Mouse (Mus musculus): ENCODE results near the gene Eid2b. TPM values are rescaled to one million over a fixed set of nuclear protein-coding genes. Genes with fewer than 3 reads are reported as not detected.
A peak's percentile ranks its signal among the peaks of the same experiment; 100 is the strongest.

The Eid2b gene
- polyA plus RNA-seq, 1 experiment from 2014 or later = 13.4 TPM

DNA sequence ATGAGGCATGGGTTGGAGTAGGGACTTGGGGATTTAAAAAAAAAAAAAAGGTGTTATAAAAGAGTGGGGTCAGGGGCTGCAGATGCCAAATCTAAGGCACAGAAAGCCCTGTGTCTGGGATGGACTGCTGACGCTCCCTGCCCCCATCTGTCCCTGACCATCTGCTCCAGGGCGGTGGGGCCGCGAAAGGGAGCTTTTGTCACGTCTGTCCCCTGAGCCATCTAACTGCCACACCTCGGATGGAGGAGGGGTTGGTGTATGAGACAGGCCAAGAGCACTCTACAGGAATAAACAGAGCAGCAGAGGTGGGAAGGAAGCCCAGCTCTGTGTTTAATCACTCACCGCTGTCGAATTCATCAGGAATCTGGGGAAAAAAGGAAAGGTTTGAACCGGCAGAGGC is 32.2 kb downstream of the Eid2b start:
- ATAC-seq (ENCODE audit: low read depth) = no peak
- no peak for DNase-seq (ENCODE audit: low spot score)
- Histone ChIP-seq H3K9me3 (ENCODE audit: control insufficient read depth, low read length) (no peaks in the 10 kb centered on the region), H3K4me3 (ENCODE audit: low read depth, low read length) (no peak overlapping the region), H3K27ac (replicated peaks; ENCODE audit: low read depth, low read length) (no peak overlapping the region), H3K4me2 (ENCODE audit: low read depth, low read length) (no peak overlapping the region), H3K9ac (ENCODE audit: low read depth, low read length) (no peak overlapping the region), H3K27me3 (replicated peaks; ENCODE audit: control insufficient read depth, insufficient read depth, low read length) (no peaks in the 10 kb centered on the region), H3K36me3 (ENCODE audit: control insufficient read depth, insufficient read depth, low read length) (peaks cover 64% of the 10 kb centered on the region), H3K4me1 (ENCODE audit: control insufficient read depth, insufficient read depth, low read length) (peaks cover 7% of the 10 kb centered on the region; the same call in 1 of the 2 replicates)
- 67% methylated on average over 9 of the region's 9 CpGs for WGBS

- ATAC-seq (ENCODE audit: low read depth) (peak; percentile 56), DNase-seq (ENCODE audit: low spot score) (peak; percentile 21)
- peaks cover 64% of the 10 kb centered on the region for H3K36me3 ChIP-seq (ENCODE audit: control insufficient read depth, insufficient read depth, low read length)
These were observed 33.8 kb downstream of the Eid2b start for GRCm38 (mm10) chr7:28311151-28311925.

DNA sequence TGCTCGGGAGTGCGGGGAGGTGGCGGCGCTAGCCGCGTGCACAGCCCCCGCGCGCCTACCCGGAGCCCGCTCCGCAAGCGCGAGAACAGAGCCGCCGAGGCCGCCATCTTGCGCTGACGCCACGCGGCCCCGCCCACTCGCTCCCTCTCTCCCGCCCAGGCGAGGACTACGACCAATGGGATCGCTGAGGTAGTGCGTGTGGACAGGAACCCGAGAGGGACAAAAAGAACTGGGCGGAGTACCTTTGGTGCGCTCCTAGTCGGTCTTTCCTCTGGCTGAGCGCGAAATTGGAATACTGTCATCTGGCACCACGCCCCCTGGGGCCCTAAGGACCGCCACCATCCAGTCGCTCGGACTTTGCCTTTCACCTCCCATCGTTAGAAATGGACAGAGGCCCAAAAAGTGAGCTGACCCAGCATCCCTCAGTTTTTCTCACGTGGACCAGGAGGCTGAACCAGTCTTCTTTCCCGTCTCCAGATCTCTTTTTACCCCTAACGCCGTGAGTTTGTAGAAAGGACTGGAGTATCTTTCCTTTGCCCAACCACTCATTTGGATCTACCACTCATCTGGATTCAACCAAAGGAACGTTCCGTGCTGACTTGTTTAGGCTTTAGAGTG is 34.5 kb downstream of the Eid2b start, which contains the start of gene Timm50:
Gene Timm50 (minus strand): TSS at position 147 of the 618 bp plus-strand sequence.
- peak within 1 kb of the TSS; percentile 93 for H3K9ac ChIP-seq (ENCODE audit: low read depth, low read length)
- no peaks in the 10 kb centered on the region for H3K27me3 ChIP-seq (replicated peaks; ENCODE audit: control insufficient read depth, insufficient read depth, low read length)
- DNase-seq (ENCODE audit: low spot score) = peak; percentile 98
- H3K9me3 ChIP-seq (ENCODE audit: control insufficient read depth, low read length) = no peaks in the 10 kb centered on the region
- 2% methylated on average over 31 of the region's 45 CpGs for WGBS
- peak within 1 kb of the TSS; percentile 92 for H3K4me3 ChIP-seq (ENCODE audit: low read depth, low read length)
- peak; percentile 99 for ATAC-seq (ENCODE audit: low read depth)
- peaks cover 7% of the 10 kb centered on the region; the same call in 1 of the 2 replicates for H3K4me1 ChIP-seq (ENCODE audit: control insufficient read depth, insufficient read depth, low read length)
- H3K27ac ChIP-seq (replicated peaks; ENCODE audit: low read depth, low read length) = peak within 1 kb of the TSS; percentile 63; the same call in 1 of the 2 replicates
- peaks cover 64% of the 10 kb centered on the region for H3K36me3 ChIP-seq (ENCODE audit: control insufficient read depth, insufficient read depth, low read length)
- peak within 1 kb of the TSS; percentile 87 for H3K4me2 ChIP-seq (ENCODE audit: low read depth, low read length)

More at GRCm38 (mm10) chr7:28311151-28311925, 33.8 kb downstream of the Eid2b start:
- H3K9me3 ChIP-seq (ENCODE audit: control insufficient read depth, low read length) = no peaks in the 10 kb centered on the region
- peak overlapping the region; percentile 87 for H3K4me2 ChIP-seq (ENCODE audit: low read depth, low read length)
- WGBS = 8% methylated on average over 30 of the region's 35 CpGs
- peak overlapping the region; percentile 92 for H3K4me3 ChIP-seq (ENCODE audit: low read depth, low read length)
- H3K9ac ChIP-seq (ENCODE audit: low read depth, low read length) = peak overlapping the region; percentile 93
- H3K27ac ChIP-seq (replicated peaks; ENCODE audit: low read depth, low read length) = peak overlapping the region; percentile 63; the same call in 1 of the 2 replicates
- H3K4me1 ChIP-seq (ENCODE audit: control insufficient read depth, insufficient read depth, low read length) = peaks cover 7% of the 10 kb centered on the region; the same call in 1 of the 2 replicates
- no peaks in the 10 kb centered on the region for H3K27me3 ChIP-seq (replicated peaks; ENCODE audit: control insufficient read depth, insufficient read depth, low read length)

- Histone ChIP-seq H3K4me2 (ENCODE audit: low read depth, low read length) (no peak overlapping the region), H3K4me1 (ENCODE audit: control insufficient read depth, insufficient read depth, low read length) (no peaks in the 10 kb centered on the region), H3K9me3 (ENCODE audit: control insufficient read depth, low read length) (no peaks in the 10 kb centered on the region), H3K9ac (ENCODE audit: low read depth, low read length) (no peak overlapping the region), H3K4me3 (ENCODE audit: low read depth, low read length) (no peak overlapping the region), H3K27me3 (replicated peaks; ENCODE audit: control insufficient read depth, insufficient read depth, low read length) (no peaks in the 10 kb centered on the region), H3K27ac (replicated peaks; ENCODE audit: low read depth, low read length) (no peak overlapping the region), H3K36me3 (ENCODE audit: control insufficient read depth, insufficient read depth, low read length) (peaks cover 93% of the 10 kb centered on the region)
- 95% methylated on average over 3 of the region's 3 CpGs for WGBS
- ATAC-seq (ENCODE audit: low read depth) = no peak
- DNase-seq (ENCODE audit: low spot score) = no peak
These were observed 40.5 kb downstream of the Eid2b start for GRCm38 (mm10) chr7:28318036-28318435.

- Histone ChIP-seq H3K27ac (replicated peaks; ENCODE audit: low read depth, low read length) (no peak overlapping the region), H3K9me3 (ENCODE audit: control insufficient read depth, low read length) (no peaks in the 10 kb centered on the region), H3K4me1 (ENCODE audit: control insufficient read depth, insufficient read depth, low read length) (no peaks in the 10 kb centered on the region), H3K4me2 (ENCODE audit: low read depth, low read length) (no peak overlapping the region), H3K9ac (ENCODE audit: low read depth, low read length) (no peak overlapping the region), H3K27me3 (replicated peaks; ENCODE audit: control insufficient read depth, insufficient read depth, low read length) (no peaks in the 10 kb centered on the region), H3K36me3 (ENCODE audit: control insufficient read depth, insufficient read depth, low read length) (peaks cover 99% of the 10 kb centered on the region), H3K4me3 (ENCODE audit: low read depth, low read length) (no peak overlapping the region)
- no peak for ATAC-seq (ENCODE audit: low read depth)
- DNase-seq (ENCODE audit: low spot score) = no peak
- 94% methylated on average over 17 of the region's 17 CpGs for WGBS
These were observed 41.2 kb downstream of the Eid2b start for GRCm38 (mm10) chr7:28318714-28319113.

DNA sequence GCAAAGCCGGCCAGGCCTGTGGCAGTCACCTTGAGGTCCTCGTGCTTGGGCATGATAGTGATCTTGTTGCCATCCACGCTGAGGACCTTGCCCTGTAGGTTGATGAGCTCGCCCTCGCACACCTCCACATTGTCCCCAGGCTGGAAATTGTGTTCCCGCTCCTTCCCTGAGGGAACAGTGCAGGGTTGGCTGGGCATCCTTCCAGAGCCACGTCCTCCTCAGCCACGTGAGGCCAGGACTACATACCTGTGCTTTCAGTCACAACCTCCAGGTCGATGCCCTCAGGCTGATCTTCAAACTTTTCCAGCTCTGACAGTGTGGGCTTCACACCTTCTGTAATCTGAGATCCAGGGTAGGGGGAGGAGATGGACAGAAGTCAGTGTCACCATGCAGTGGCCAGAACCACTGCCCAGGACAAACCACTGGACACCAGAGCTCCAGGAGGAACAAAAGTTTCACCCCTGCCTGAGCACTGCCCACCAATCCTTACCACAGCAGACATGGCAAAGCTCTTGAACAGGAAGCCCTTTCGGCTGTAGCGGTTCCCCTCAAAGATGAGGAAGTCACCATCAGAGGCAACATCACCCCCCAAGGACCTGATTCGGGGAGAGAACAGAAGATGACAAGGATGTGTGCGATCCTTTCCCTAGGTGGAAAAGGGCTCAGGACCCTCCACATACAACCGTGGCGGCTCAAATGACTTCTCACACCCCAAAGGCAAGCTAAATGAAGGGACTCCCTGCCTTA is 44.6 kb downstream of the Eid2b start:
- no peaks in the 10 kb centered on the region for H3K27me3 ChIP-seq (replicated peaks; ENCODE audit: control insufficient read depth, insufficient read depth, low read length)
- H3K4me2 ChIP-seq (ENCODE audit: low read depth, low read length) = no peak overlapping the region
- ATAC-seq (ENCODE audit: low read depth) (no peak), DNase-seq (ENCODE audit: low spot score) (no peak)
- H3K36me3 ChIP-seq (ENCODE audit: control insufficient read depth, insufficient read depth, low read length) = peaks cover 100% of the 10 kb centered on the region
- no peak overlapping the region for H3K9ac ChIP-seq (ENCODE audit: low read depth, low read length)
- no peak overlapping the region for H3K27ac ChIP-seq (replicated peaks; ENCODE audit: low read depth, low read length)
- H3K4me1 ChIP-seq (ENCODE audit: control insufficient read depth, insufficient read depth, low read length) = no peaks in the 10 kb centered on the region
- WGBS = 93% methylated on average over 15 of the region's 15 CpGs
- no peaks in the 10 kb centered on the region for H3K9me3 ChIP-seq (ENCODE audit: control insufficient read depth, low read length)
- H3K4me3 ChIP-seq (ENCODE audit: low read depth, low read length) = no peak overlapping the region

- Histone ChIP-seq H3K9me3 (ENCODE audit: control insufficient read depth, low read length) (no peaks in the 10 kb centered on the region), H3K27me3 (replicated peaks; ENCODE audit: control insufficient read depth, insufficient read depth, low read length) (no peaks in the 10 kb centered on the region), H3K4me2 (ENCODE audit: low read depth, low read length) (no peak overlapping the region), H3K4me3 (ENCODE audit: low read depth, low read length) (no peak overlapping the region), H3K4me1 (ENCODE audit: control insufficient read depth, insufficient read depth, low read length) (no peaks in the 10 kb centered on the region), H3K9ac (ENCODE audit: low read depth, low read length) (no peak overlapping the region), H3K36me3 (ENCODE audit: control insufficient read depth, insufficient read depth, low read length) (peaks cover 95% of the 10 kb centered on the region), H3K27ac (replicated peaks; ENCODE audit: low read depth, low read length) (no peak overlapping the region)
- no peak for DNase-seq (ENCODE audit: low spot score)
- 96% methylated on average over 8 of the region's 8 CpGs for WGBS
- ATAC-seq (ENCODE audit: low read depth) = no peak
These were observed 47.8 kb downstream of the Eid2b start for GRCm38 (mm10) chr7:28325293-28325692.

- DNase-seq (ENCODE audit: low spot score) = no peak
- H3K27me3 ChIP-seq (replicated peaks; ENCODE audit: control insufficient read depth, insufficient read depth, low read length) = no peaks in the 10 kb centered on the region
- H3K36me3 ChIP-seq (ENCODE audit: control insufficient read depth, insufficient read depth, low read length) = peaks cover 95% of the 10 kb centered on the region
- WGBS = 80% methylated on average over 4 of the region's 4 CpGs
- H3K9ac ChIP-seq (ENCODE audit: low read depth, low read length) = no peak overlapping the region
- H3K4me3 ChIP-seq (ENCODE audit: low read depth, low read length) = no peak overlapping the region
- no peaks in the 10 kb centered on the region for H3K9me3 ChIP-seq (ENCODE audit: control insufficient read depth, low read length)
- no peaks in the 10 kb centered on the region for H3K4me1 ChIP-seq (ENCODE audit: control insufficient read depth, insufficient read depth, low read length)
- ATAC-seq (ENCODE audit: low read depth) = no peak
- H3K27ac ChIP-seq (replicated peaks; ENCODE audit: low read depth, low read length) = no peak overlapping the region
- no peak overlapping the region for H3K4me2 ChIP-seq (ENCODE audit: low read depth, low read length)
These were observed 48.9 kb downstream of the Eid2b start for GRCm38 (mm10) chr7:28326457-28326856.
